Mouse (Mus musculus): ENCODE results near the gene Atp11a.

Gene Atp11a

DNA sequence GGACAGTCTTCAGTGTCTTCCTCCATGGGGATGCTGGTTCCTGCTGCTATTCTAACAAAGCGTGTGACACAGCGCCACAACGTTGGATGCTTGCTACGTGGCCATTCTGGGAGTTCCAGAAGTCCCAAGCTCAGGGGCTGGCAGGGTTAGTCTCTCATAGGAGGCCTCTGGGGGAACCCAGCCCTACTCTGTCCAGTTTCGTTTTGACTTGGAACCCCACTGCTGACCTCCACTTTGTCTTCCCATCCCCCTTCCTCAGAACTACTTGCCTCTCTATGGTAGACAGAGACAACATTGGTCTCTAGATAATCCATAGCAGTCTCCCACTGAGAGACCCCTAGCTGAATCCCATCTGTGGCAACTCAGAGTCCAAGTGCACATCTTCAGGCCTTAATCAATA, 149.8 kb downstream of the Atp11a start:
- no peak for DNase-seq (ENCODE audit: low read depth)

DNA sequence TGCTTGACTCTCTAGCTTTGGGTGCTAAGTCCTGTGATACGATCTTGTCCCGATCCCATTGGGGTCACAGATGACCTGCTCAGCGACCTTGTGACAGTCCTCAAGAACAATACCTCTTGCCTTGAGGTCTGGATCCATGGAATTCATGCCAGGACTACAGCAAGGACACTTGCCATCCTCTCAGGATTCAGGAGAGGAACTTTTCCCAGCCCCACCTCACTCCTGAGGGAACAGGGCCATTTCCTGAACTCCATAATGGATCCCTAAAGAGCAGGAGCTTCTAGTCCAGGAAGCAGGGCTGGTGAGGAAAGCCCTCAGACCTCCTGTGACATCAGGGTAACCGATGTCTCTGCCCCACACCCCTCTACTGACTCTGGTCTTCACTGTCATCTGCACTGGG, 150.9 kb downstream of the Atp11a start:
- no peak for DNase-seq (ENCODE audit: low read depth)

DNA sequence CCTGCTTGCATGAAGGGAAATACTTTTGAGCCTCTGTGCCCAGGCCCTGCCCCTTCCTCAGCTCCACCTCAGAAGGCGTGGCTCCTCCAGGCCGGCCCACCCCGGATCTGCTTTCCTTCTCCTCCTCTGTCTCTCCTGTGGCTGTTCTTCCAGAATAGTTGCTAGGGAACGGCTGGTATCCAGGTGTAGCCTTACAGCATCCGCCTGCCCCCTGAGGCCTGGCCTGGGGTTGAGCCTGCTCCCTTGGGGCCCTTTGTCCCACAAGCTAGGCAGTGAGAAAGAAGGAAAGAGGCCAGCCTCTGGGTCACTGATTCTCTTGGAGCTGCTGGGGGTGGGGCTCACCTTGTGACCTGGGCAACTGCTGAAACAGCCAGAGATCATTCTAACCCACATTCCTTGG, 155.2 kb downstream of the Atp11a start:
- no peak for DNase-seq (ENCODE audit: low read depth)

DNA sequence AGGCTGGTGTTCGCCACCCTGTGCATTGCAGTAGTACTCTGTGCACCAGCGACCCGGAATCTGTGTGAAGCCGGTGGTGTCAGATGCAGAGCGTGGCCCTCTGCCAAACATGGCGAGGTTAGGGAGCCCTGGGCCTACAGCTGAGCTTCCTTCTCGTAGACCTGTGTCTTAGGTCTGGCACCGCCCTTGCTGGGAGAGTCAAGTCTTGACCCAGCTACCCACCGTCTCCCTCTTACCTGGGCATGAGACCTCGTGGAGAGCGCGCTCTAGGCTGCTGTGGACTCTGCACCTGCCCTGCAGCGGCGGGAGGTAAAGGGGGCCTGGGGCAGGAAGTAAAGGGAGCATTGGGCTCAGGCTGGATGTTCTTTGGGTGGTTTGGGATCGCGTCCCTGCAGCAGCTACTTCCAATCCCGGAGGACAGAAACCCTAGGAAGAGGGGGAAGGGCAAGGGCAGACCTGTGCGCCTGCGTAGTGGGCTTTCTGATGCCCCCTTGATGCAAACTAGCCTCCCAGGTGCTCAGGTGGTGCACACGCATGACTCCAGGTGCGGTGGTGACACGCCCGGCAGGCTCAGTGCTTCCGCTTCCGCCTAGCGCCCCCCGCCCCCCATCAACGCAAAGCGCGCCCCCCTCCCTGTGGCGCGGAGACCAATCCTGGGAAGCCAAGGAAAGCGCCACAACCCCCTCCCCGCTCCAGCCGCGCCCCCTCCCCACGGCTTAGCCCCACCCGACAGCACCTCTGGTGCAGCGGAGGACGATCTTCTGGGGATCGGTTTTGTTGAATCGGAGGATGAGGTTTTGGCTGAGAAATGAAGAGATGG, 158.6 kb downstream of the Atp11a start:
- no peak for DNase-seq (ENCODE audit: low read depth)

DNA sequence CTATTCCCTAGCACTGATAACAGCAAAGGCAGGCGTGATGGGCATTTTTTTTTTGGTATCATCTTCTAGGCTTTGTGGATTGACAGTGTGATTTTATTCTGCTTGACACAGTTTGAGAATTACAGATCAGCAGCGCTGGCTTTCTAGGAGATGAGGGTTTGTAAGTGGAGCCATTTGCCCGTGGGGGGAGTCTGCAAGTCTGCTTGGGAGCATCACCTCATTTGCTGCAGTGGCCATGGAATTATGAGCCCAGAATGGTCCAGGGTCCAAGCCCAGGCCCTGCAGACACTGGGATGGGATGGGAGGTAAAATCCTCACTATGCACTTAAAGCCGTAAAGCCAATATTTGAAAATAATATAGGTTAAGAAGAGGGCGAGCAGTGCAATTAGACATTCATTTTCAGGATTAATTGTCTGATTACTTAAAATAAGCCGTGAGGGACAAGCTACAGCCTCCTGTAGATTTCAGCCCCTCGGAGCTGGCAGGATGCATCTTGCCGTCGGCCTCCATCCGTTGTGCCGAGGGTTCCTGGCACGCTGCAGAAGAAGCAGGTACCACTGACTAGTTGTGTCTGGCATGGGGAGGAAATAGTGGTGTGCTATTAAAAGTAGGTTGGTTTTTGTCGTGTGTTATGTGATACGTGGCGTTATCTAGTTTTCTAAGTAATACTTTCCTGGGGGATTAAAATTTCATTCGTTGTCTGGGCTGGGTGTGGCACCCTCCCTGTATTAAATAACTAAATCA, 159.5 kb downstream of the Atp11a start:
- DNase-seq (ENCODE audit: low read depth): no peak

DNA sequence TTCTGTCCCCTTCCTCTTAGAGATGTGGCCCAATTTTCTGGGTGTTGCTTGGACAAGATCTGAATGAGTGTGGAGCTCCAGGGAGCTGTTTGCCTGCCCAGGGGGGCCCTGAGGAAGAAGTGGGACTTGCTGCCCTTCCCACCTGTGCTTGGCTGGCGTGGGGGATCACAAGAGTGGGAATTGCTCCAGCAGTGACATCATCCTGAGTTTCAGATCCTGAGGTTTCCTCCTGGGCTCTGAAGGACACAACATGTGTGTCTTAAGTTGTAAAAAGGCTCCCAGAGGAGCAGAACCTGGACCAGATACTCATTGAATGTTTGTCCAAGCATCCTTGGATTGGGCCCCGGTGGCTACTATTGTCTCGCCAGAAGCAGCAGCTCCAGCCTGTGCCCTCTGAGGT, 160.2 kb downstream of the Atp11a start:
- DNase-seq (ENCODE audit: low read depth): no peak

DNA sequence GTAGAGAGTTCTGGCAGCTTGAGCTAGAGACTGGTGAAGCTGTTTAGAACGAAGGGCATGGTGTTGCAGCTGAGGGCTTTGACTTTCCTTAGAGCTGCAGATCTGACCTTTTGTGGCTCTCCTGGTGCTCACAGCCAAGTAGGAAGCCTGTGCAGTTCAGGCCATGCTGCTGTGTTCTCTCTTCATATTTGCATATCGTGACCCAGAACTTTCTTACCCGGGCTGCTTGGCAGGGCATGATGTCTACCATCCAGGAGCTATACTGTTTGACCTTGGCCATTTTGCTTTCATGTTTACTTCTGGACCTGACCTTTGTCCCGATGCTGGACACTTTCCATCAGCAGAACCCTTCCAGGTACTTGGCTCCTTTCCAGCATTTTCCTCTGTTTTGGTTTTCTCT, 161.0 kb downstream of the Atp11a start:
- no peak for DNase-seq (ENCODE audit: low read depth)
